Mouse (Mus musculus): Measurements from ENCODE around the gene Asb4. TPM values are rescaled to one million over a fixed set of nuclear protein-coding genes. Genes with fewer than 3 reads are reported as not detected.
A peak's percentile ranks its signal among the peaks of the same experiment; 100 is the strongest.

Gene Asb4
- polyA plus RNA-seq, 1 experiment from 2014 or later, result 6.7 TPM

DNA sequence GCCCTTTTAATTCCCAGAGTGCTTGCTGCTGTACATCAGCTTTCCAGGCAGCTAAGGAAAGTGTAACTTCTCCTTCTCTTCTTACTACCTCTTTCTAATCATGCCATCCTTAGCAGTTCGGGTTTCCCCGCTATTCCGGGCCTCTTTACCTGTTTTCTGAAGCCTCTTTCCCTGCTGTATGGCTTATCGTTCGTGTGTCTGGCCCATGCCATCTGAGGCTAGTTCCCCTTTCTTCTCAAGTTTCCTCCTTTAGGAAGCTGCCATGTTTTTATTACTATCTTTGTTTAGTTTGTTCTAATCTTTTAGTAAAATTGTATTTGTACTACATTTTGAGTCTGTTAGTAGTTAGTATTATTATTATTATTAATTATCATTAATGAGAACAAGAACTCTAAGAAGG, 17.3 kb upstream of the Asb4 start:
- no peaks in the 10 kb centered on the region for H3K27me3 ChIP-seq (ENCODE audit: control insufficient read depth, insufficient read depth, low read depth, low read length)
- no peak overlapping the region for H3K27ac ChIP-seq (ENCODE audit: low read length)
- no peaks in the 10 kb centered on the region for H3K36me3 ChIP-seq (ENCODE audit: control insufficient read depth, insufficient read depth, low read length)
- WGBS, result 85% methylated on average over 5 of the region's 5 CpGs
- no peak overlapping the region for H3K4me3 ChIP-seq (ENCODE audit: low read length)
- H3K9me3 ChIP-seq (ENCODE audit: control insufficient read depth, low read length), result no peaks in the 10 kb centered on the region
- no peak overlapping the region for H3K9ac ChIP-seq (ENCODE audit: low read length)
- H3K4me1 ChIP-seq (replicated peaks; ENCODE audit: control insufficient read depth, insufficient read depth, low read length), result no peaks in the 10 kb centered on the region
- ATAC-seq (ENCODE audit: low read depth), result no peak
- no peak overlapping the region for H3K4me2 ChIP-seq (ENCODE audit: low read depth, low read length)

DNA sequence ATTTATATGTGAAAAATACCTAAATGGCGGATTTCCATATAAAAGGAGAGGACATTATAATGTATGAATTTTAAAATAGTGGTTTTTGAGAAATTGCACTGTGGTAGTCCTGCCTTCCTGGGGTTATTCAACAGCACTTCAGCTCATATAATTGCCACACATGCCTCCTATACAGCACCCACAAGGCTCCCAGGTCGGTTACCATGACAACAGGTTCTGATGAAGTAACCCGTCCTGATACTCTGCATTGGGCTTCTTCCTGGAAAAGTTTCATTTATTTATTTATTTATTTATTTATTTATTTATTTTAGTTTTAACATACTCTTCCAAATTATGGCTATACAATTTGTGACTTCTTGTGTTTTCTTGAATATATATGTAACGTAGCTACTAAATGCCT, 6.3 kb upstream of the Asb4 start:
- no peak for ATAC-seq (ENCODE audit: low read depth)
- Histone ChIP-seq H3K4me1 (replicated peaks; ENCODE audit: control insufficient read depth, insufficient read depth, low read length) (peaks cover 2% of the 10 kb centered on the region; the same call in 1 of the 2 replicates), H3K9me3 (ENCODE audit: control insufficient read depth, low read length) (no peaks in the 10 kb centered on the region), H3K4me3 (ENCODE audit: low read length) (no peak overlapping the region), H3K36me3 (ENCODE audit: control insufficient read depth, insufficient read depth, low read length) (no peaks in the 10 kb centered on the region), H3K27me3 (ENCODE audit: control insufficient read depth, insufficient read depth, low read depth, low read length) (no peaks in the 10 kb centered on the region), H3K27ac (ENCODE audit: low read length) (no peak overlapping the region), H3K4me2 (ENCODE audit: low read depth, low read length) (no peak overlapping the region), H3K9ac (ENCODE audit: low read length) (no peak overlapping the region)
- WGBS, result 86% methylated on average over 4 of the region's 4 CpGs

DNA sequence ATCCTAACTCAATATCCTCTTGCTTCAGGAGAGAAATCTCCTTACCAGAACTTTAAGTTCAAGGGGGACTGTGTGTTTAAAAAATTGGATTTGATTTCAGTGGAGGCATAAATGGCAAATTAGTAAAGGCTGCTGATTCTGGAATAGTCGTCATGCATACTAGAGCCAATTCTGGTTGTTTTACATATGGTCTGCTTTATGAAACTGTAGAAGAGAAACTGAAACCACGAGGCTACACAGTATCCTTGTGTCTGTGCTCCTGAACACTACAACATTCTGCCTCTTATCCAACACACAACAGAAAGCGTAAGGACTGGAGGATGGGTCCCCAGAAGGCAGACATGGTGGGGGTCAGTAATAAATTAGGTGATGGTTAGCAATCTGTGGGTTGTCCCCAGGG, 4.1 kb upstream of the Asb4 start:
- no peak for ATAC-seq (ENCODE audit: low read depth)
- H3K4me3 ChIP-seq (ENCODE audit: low read length), result no peak overlapping the region
- H3K4me1 ChIP-seq (replicated peaks; ENCODE audit: control insufficient read depth, insufficient read depth, low read length), result peaks cover 15% of the 10 kb centered on the region; the same call in 1 of the 2 replicates
- 87% methylated on average over 3 of the region's 3 CpGs for WGBS
- no peaks in the 10 kb centered on the region for H3K36me3 ChIP-seq (ENCODE audit: control insufficient read depth, insufficient read depth, low read length)
- no peaks in the 10 kb centered on the region for H3K9me3 ChIP-seq (ENCODE audit: control insufficient read depth, low read length)
- H3K27ac ChIP-seq (ENCODE audit: low read length), result no peak overlapping the region
- no peaks in the 10 kb centered on the region for H3K27me3 ChIP-seq (ENCODE audit: control insufficient read depth, insufficient read depth, low read depth, low read length)
- H3K4me2 ChIP-seq (ENCODE audit: low read depth, low read length), result no peak overlapping the region
- no peak overlapping the region for H3K9ac ChIP-seq (ENCODE audit: low read length)

DNA sequence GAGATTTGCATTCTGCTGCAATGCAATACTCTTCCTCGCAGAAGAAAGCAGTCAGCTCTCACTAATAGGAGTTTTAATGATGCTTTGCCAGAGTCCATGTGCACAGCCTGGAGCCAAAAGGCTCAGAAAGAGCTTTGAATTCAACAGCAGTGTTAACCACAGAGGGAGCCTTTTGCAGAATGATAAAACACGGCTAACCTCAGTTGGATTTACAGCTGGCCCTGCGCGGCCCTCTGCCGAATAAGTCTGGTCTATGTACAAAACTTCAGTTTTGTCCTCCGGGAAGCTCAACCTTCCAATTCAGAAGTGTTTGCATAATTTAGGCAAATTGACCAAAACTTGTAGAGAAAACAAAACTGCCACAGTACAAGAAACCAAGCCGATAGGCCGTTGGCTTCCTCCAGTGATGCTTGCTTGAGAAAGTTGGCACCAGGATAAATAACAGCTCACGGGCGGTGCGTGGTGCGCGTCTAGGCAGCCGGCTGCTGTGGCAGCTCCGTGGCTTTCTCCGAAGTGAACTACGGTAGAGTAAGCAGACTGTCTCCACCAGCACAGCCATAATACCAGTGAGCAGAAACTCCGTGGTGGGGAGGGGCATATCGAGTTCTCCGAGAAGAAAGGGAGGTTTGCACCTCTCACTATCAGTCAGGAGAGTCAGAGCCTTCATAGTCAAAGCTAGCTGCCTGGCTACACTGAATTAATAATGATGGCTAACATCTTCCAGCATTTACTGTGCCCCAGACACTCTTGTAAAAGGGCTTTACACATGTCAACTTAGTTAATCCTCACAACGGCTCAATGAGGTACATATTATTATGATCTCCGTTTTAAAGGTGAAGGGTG, 3.2 kb upstream of the Asb4 start:
- H3K4me1 ChIP-seq (replicated peaks; ENCODE audit: control insufficient read depth, insufficient read depth, low read length), result peaks cover 15% of the 10 kb centered on the region; the same call in 1 of the 2 replicates
- H3K9ac ChIP-seq (ENCODE audit: low read length), result peak overlapping the region; percentile 18; the same call in 1 of the 2 replicates
- H3K27ac ChIP-seq (ENCODE audit: low read length), result no peak overlapping the region
- H3K9me3 ChIP-seq (ENCODE audit: control insufficient read depth, low read length), result no peaks in the 10 kb centered on the region
- H3K36me3 ChIP-seq (ENCODE audit: control insufficient read depth, insufficient read depth, low read length), result no peaks in the 10 kb centered on the region
- no peaks in the 10 kb centered on the region for H3K27me3 ChIP-seq (ENCODE audit: control insufficient read depth, insufficient read depth, low read depth, low read length)
- H3K4me2 ChIP-seq (ENCODE audit: low read depth, low read length), result peak overlapping the region; percentile 38
- WGBS, result 32% methylated on average over 22 of the region's 22 CpGs
- no peak for ATAC-seq (ENCODE audit: low read depth)
- no peak overlapping the region; the same call in 1 of the 2 replicates for H3K4me3 ChIP-seq (ENCODE audit: low read length)

DNA sequence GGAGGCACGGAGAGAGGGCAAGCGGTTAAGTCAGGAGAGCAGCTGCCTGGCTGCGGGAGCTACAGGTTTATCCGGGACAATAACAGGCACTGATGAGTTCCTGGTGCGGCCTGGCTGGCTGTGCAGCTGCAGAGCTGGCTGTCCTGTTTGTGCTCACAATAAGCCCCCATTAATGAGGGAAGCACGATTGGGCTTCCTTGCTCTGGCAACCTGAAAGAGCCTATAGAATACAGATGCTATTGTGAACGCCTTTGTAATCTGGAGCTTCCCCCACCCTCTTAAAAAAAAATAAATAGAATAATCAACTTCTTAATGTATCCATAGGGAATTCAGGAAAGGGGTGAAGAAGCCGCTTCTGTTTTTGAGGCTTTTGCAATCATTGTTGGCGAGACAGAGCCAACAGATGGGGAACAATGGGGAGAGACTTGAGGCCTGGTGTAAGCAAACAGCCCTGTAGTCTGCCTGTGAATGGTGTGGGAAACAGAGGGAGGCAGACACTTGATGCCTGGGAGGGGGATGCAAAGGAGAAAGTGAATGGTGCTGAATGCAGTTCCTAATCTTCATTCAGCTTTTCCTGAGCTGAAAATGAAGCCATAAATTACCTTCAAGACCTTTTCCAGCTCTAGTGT, 2.4 kb upstream of the Asb4 start:
- H3K27ac ChIP-seq (ENCODE audit: low read length), result no peak overlapping the region
- peak overlapping the region; percentile 18; the same call in 1 of the 2 replicates for H3K9ac ChIP-seq (ENCODE audit: low read length)
- H3K27me3 ChIP-seq (ENCODE audit: control insufficient read depth, insufficient read depth, low read depth, low read length), result no peaks in the 10 kb centered on the region
- no peaks in the 10 kb centered on the region for H3K36me3 ChIP-seq (ENCODE audit: control insufficient read depth, insufficient read depth, low read length)
- 39% methylated on average over 9 of the region's 9 CpGs for WGBS
- H3K4me1 ChIP-seq (replicated peaks; ENCODE audit: control insufficient read depth, insufficient read depth, low read length), result peaks cover 15% of the 10 kb centered on the region; the same call in 1 of the 2 replicates
- no peaks in the 10 kb centered on the region for H3K9me3 ChIP-seq (ENCODE audit: control insufficient read depth, low read length)
- no peak overlapping the region for H3K4me2 ChIP-seq (ENCODE audit: low read depth, low read length)
- ATAC-seq (ENCODE audit: low read depth), result no peak
- H3K4me3 ChIP-seq (ENCODE audit: low read length), result no peak overlapping the region

DNA sequence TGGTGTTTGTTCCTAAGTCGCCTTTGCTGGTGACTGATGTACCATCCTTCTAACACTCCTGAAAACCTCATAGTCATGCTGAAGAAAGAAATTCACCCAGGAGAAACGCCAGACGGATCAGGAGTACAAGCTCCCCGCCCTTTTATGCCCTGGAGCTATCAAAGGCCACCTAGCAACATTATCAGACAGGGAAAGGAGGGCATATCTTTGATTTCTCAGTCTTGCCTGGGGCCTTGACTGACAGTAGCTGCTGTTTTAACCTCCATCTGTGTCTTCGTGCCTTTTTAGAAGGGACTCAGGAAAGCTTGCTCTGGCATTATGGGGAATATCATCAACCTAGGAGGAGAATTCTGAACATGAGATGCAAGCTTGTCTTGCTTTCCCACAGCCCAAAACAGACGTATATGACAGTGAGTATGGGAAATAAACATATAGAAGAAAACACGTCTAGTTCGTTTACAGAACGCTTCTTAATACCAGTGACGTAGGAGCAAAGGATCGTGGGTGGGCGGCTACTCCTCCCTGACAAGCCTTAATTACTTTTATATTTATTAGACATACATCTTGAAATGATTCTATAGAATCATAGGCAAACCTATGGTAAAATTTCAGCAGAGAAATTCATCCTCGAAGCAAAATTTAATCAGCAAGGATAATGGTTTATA, 1.1 kb upstream of the Asb4 start:
- H3K27me3 ChIP-seq (ENCODE audit: control insufficient read depth, insufficient read depth, low read depth, low read length), result no peaks in the 10 kb centered on the region
- H3K36me3 ChIP-seq (ENCODE audit: control insufficient read depth, insufficient read depth, low read length), result no peaks in the 10 kb centered on the region
- WGBS, result 26% methylated on average over 13 of the region's 13 CpGs
- H3K4me2 ChIP-seq (ENCODE audit: low read depth, low read length), result peak overlapping the region; percentile 79
- ATAC-seq (ENCODE audit: low read depth), result peak; percentile 47; the same call in 1 of the 2 replicates
- no peak overlapping the region for H3K27ac ChIP-seq (ENCODE audit: low read length)
- no peak overlapping the region for H3K9ac ChIP-seq (ENCODE audit: low read length)
- H3K4me3 ChIP-seq (ENCODE audit: low read length), result no peak overlapping the region
- peaks cover 15% of the 10 kb centered on the region; the same call in 1 of the 2 replicates for H3K4me1 ChIP-seq (replicated peaks; ENCODE audit: control insufficient read depth, insufficient read depth, low read length)
- no peaks in the 10 kb centered on the region for H3K9me3 ChIP-seq (ENCODE audit: control insufficient read depth, low read length)

DNA sequence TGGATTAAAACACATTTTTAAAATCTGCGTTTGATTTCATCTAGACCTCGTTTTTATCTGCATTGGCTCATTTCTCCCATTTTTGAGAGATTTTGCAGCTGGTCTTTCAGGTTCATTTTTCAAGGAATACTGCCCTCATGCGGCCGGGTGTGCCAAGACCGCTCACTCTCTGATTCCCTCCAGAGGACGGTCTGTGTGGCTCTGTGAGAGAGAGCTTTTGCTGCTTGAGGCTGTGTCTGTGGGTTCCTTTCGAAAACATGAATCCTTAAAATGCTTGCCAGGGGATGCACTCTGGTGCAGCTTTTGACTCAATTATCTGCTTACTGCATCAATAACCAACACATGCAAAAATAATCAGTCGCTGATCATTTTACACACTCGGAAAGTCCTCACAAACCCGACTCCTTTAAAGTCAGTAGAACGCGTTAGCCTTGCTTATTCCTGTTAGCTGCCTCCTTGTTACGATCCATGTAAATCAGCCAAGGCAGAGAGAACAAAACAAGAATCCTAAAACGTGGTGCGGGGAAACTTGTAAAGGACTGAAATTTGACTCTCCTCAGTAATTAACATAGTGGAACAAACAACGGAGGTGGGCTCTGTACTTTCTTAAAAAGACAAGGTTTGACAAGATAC, 487 bp upstream of the Asb4 start:
- no peaks in the 10 kb centered on the region for H3K9me3 ChIP-seq (ENCODE audit: control insufficient read depth, low read length)
- peak overlapping the region; percentile 41 for H3K4me3 ChIP-seq (ENCODE audit: low read length)
- peak overlapping the region; percentile 79 for H3K4me2 ChIP-seq (ENCODE audit: low read depth, low read length)
- peaks cover 15% of the 10 kb centered on the region; the same call in 1 of the 2 replicates for H3K4me1 ChIP-seq (replicated peaks; ENCODE audit: control insufficient read depth, insufficient read depth, low read length)
- ATAC-seq (ENCODE audit: low read depth), result peak; percentile 88
- no peaks in the 10 kb centered on the region for H3K36me3 ChIP-seq (ENCODE audit: control insufficient read depth, insufficient read depth, low read length)
- no peak overlapping the region for H3K27ac ChIP-seq (ENCODE audit: low read length)
- H3K9ac ChIP-seq (ENCODE audit: low read length), result peak overlapping the region; percentile 23
- WGBS, result 2% methylated on average over 16 of the region's 16 CpGs
- H3K27me3 ChIP-seq (ENCODE audit: control insufficient read depth, insufficient read depth, low read depth, low read length), result no peaks in the 10 kb centered on the region

DNA sequence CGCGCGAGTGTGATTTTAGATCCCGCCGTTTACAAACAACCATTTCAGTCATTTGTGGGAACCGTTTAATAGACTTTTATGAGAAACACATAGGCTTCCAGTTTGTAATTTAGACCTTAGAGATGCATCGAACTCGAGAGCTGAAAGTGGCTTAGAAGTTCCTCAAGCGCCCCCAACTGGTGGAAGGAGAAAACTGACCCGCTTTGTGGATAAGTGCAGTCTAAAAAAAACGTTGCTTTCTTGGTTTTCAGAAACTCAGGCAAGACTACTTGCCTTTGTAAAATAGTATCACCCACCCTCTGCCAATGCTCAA, 948 bp downstream of the Asb4 start:
- no peaks in the 10 kb centered on the region for H3K27me3 ChIP-seq (ENCODE audit: control insufficient read depth, insufficient read depth, low read depth, low read length)
- peak overlapping the region; percentile 44 for H3K9ac ChIP-seq (ENCODE audit: low read length)
- 2% methylated on average over 11 of the region's 11 CpGs for WGBS

More for the DNA sequence above, 948 bp downstream of the Asb4 start:
- Histone ChIP-seq H3K36me3 (ENCODE audit: control insufficient read depth, insufficient read depth, low read length) (no peaks in the 10 kb centered on the region), H3K4me3 (ENCODE audit: low read length) (peak overlapping the region; percentile 41), H3K9me3 (ENCODE audit: control insufficient read depth, low read length) (no peaks in the 10 kb centered on the region), H3K4me1 (replicated peaks; ENCODE audit: control insufficient read depth, insufficient read depth, low read length) (peaks cover 15% of the 10 kb centered on the region; the same call in 1 of the 2 replicates), H3K4me2 (ENCODE audit: low read depth, low read length) (peak overlapping the region; percentile 79), H3K27ac (ENCODE audit: low read length) (no peak overlapping the region)
- peak; percentile 15; the same call in 1 of the 2 replicates for ATAC-seq (ENCODE audit: low read depth)

Measured in lung, embryonic 16.5 days (tissue).